Mouse (Mus musculus) small intestine, adult 10 weeks (tissue): ENCODE data around the gene Aldh3b2. TPM values are rescaled to one million over a fixed set of nuclear protein-coding genes. Genes with fewer than 3 reads are reported as not detected.

Source experiments
- polyA plus RNA-seq: library from polyadenylated mRNA; stranded (reverse); fragments of 350-450 nt; fragmentation: Illumina TruSeq; extraction: RNeasy Lipid Tissue Mini Kit (QIAGEN cat#74804); gene quantifications from one replicate; pipeline ENCODE4 v1.2.3, GENCODE M21; 2014; ENCODE audit warnings: low replicate concordance

The Aldh3b2 gene
- polyA plus RNA-seq = not detected

DNA sequence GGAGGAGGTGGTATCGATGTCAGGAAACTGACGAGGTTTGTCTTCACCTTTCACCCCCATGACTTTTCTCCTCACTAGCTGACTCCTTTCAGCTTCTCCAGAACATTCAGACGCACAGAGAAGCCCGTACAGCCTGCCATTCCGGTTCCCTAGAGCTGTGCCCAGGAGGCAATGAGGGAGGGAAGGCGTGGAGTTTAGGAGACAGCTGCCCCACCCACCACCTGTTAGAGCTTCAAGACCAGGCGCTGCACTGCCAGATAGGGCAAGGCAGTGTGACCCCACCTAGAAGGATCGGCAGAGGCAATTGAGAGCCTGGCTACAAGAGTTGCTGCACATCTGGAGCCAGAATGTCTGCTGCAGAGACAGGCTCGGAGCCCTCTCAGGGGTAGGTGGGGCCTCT is at the start of gene Aldh3b2:
Gene Aldh3b2, plus strand, starts transcription at position 100 of the 400 bp plus-strand sequence.

GRCm38 (mm10) chr19:3929211-3929941 is 42.8 kb upstream of the Aldh3b2 start, which contains the start of gene Aldh3b1:
TSS of gene Aldh3b1 (minus strand) at chr19:3929808.

DNA sequence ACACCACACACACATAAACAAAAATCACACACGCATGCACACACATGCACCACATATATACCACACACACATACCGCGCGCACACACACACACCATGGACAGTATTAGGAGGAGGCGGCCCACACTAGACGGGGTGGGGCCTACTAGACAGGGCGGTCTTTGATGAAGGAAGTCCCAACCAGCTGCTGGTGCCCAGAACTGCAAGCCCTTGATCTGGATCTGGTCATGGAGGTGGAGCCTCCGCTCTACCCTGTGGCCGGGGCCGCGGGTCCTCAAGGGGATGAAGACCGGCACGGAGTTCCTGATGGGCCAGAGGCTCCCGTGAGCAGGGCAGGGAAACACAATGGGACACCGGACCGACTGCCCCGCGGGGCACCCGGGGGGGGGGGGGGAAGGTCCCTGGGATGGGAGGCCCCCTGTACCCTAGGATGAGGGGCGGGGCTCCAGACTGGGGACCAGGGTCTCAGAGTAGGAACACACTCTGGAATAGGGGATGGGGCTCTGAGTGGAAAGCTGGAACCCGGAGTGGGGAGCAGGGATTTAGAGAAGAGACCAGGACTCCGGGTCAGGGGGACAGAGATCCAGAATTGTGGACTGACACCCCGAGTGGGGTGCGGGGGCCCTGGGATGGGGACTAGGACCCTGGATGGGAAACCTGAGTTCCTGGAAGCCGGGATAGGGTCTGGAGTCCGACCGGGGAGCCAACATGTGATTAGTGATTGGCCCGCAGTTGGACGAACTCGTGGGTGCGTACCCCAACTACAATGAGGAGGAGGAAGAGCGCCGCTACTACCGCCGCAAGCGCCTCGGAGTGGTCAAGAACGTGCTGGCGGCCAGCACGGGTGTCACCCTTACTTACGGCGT is 36.9 kb upstream of the Aldh3b2 start, which contains the start of gene Unc93b1:
Gene Unc93b1, plus strand, starts transcription at position 155 of the 864 bp plus-strand sequence.

DNA sequence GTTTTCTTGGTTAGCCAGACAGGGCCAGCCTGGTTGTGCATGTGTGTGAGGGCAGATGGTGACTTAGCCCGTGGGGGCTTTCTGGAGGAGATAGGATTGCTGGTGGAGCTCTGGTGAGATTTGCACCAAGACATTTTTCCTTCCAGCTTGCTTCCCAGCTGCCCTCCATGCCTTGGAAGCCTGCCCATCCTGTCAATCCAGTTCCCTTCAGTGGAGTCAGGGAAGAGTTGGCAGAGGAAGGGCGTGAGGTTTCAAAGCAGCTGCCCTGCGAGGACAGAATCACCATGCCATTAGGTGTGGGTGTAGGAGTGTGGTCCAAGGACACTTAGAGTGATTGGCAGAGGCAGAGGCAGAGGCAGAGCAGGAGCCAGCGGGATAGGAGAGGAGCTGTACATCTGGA is 13.7 kb upstream of the Aldh3b2 start, which contains the start of gene Aldh3b3:
Gene Aldh3b3, plus strand, starts transcription at position 176 of the 400 bp plus-strand sequence.

DNA sequence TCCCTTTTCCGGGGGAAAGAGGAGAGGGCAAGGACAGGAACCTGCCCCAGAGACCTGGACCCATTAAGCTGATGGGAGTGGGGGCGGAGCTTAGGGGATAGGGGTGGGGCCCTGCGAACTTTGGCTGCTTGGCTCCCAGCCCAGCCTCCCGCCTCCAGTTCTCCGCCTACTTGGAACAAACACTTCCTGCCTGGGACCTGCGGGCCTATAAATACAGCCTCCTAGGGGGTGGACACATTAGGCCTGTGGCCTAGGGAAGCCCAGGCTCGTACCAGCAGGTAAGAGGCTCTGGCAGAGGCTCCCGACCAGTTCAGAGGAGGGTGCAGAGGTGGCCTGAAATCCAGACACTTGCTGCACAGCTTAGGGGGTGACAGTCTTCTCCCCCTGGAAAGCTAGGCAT is 14.2 kb downstream of the Aldh3b2 start, which contains the start of gene Acy3:
Gene Acy3, plus strand, starts transcription at position 237 of the 400 bp plus-strand sequence.

DNA sequence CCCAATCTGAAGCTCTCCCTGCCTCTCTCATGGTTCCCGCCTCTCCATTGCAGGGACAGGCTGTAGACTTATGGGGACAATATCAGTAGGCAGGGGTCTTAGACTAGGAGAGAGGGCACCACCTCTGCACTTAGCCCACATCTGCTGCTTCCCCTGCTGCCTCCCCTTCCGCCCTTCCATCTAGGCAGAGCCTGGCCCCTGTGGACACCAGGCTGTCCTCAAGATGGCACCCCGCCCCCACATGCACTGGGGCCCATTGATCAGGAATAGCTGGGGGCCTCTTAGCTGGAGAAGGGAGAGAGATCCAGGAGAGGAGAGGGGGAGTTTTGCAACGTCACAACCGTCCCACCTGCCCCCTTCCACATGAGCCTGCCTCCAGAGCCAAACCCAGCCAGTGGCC is 20.3 kb downstream of the Aldh3b2 start, which contains the start of gene Tbx10:
Gene Tbx10, plus strand, starts transcription at position 337 of the 400 bp plus-strand sequence.

DNA sequence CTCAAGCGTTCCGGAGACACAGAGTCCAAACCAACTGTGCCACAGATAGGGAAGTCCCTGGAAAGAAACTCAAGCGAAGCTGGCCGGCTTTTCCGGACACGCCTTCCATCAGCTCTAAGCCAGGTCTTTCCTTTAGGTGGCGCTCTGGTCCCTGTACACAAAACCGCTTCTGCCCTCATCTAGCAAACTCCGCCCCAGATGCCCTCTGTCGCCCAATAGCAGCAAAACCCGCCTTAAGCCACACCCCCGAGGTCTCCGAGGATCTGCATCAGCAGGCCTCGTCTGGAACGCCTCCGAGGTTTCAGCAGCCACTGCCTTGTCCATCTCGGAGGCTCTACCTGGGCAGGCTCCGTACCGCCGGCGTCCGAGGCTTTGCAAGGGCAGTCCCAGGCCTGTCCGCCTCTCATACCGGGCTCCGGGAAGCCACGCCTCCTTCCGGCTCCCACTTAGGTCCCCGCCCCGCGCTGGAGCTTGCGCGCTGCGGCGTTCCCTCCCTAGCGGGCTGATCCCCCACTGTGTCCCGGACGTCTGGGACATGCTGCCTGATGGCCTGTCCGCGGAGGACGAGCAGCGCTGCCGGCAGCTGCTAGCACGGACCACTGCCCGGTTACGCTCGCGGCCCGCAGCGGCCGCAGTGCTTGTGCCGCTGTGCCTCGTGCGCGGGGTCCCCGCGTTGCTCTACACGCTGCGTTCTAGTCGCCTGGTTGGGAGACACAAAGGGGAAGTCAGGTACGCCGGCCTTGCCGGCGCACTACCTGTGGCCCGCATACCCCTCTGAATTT is 28.2 kb downstream of the Aldh3b2 start, which contains the start of the genes Nudt8 and Gm49405:
Gene Nudt8, plus strand, starts transcription at position 462 of the 782 bp plus-strand sequence.
Gene Gm49405, plus strand, starts transcription at position 508 of the 782 bp plus-strand sequence.

GRCm38 (mm10) chr19:4003112-4003511 is 31.0 kb downstream of the Aldh3b2 start, which contains the start of gene Doc2g:
TSS of gene Doc2g (plus strand) at chr19:4003313.

DNA sequence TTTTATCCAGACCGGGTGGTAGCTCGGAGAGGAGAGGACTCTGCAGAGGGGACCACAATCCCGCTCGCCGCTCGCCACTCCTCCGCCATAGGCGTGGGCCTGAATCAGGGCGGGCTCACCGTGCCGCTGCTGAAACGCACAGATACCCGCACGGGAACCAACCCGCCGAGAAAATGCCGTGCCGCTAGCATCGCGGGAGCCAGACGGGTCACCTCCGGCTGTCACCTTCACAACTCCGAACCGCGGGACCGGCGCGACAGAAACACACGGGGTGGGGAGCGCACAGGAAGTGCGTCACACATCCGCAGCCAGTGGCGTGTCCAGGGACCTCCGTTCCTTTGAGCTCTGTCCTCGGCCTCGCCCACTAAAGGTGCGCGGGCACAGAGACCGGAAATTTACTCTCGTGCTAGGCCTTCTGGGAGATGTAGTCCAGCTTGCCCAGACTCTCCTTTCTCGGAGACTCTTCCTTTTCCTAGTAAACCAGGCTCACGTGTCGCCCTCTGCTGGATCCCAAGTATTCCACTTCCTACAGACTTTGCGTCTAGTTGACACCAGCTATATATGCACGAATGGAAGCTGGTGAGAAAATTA is 40.4 kb downstream of the Aldh3b2 start, which contains the start of gene Ndufv1:
Gene Ndufv1, minus strand, starts transcription at position 375 of the 591 bp plus-strand sequence.

Other genes starting within 250 kb of the Aldh3b2 start
- 149 TPM for gene Kmt5b, start 204.9 kb upstream of the Aldh3b2 start, polyA plus RNA-seq
- 266 TPM for gene Chka, start 120.6 kb upstream of the Aldh3b2 start, polyA plus RNA-seq
- 1.8 TPM for gene Tcirg1, start 65.2 kb upstream of the Aldh3b2 start, polyA plus RNA-seq
- 0.63 TPM for gene Ndufs8, start 59.6 kb upstream of the Aldh3b2 start, polyA plus RNA-seq
- gene Aldh3b1, start 42.5 kb upstream of the Aldh3b2 start, polyA plus RNA-seq = 1.9 TPM
- gene Unc93b1, start 37.1 kb upstream of the Aldh3b2 start, polyA plus RNA-seq = 0.33 TPM
- not detected for gene Aldh3b3, start 13.7 kb upstream of the Aldh3b2 start, polyA plus RNA-seq
- 5.0 TPM for gene Acy3, start 14.2 kb downstream of the Aldh3b2 start, polyA plus RNA-seq
- not detected for gene Tbx10, start 20.4 kb downstream of the Aldh3b2 start, polyA plus RNA-seq
- gene Nudt8, start 28.3 kb downstream of the Aldh3b2 start, polyA plus RNA-seq = not detected
- gene Gm49405, start 28.3 kb downstream of the Aldh3b2 start, polyA plus RNA-seq = 0.19 TPM
- gene Doc2g, start 31.0 kb downstream of the Aldh3b2 start, polyA plus RNA-seq = not detected
- 2.5 TPM for gene Ndufv1, start 40.5 kb downstream of the Aldh3b2 start, polyA plus RNA-seq
- gene Gstp1, start 65.7 kb downstream of the Aldh3b2 start, polyA plus RNA-seq = 15.3 TPM
- 8.5 TPM for gene Gstp2, start 73.7 kb downstream of the Aldh3b2 start, polyA plus RNA-seq
- gene Gstp3, start 87.2 kb downstream of the Aldh3b2 start, polyA plus RNA-seq = not detected
- not detected for gene Cabp2, start 109.2 kb downstream of the Aldh3b2 start, polyA plus RNA-seq
- 2.9 TPM for gene Cdk2ap2, start 124.9 kb downstream of the Aldh3b2 start, polyA plus RNA-seq
- gene Pitpnm1, start 127.7 kb downstream of the Aldh3b2 start, polyA plus RNA-seq = 0.93 TPM
- not detected for gene Aip, start 153.5 kb downstream of the Aldh3b2 start, polyA plus RNA-seq
- gene Gpr152, start 167.5 kb downstream of the Aldh3b2 start, polyA plus RNA-seq = not detected
- 0.71 TPM for gene Cabp4, start 171.7 kb downstream of the Aldh3b2 start, polyA plus RNA-seq
- 9.9 TPM for gene Coro1b, start 176.3 kb downstream of the Aldh3b2 start, polyA plus RNA-seq
- gene Ptprcap, start 181.3 kb downstream of the Aldh3b2 start, polyA plus RNA-seq = 1.9 TPM
- 1.9 TPM for gene Rps6kb2, start 191.0 kb downstream of the Aldh3b2 start, polyA plus RNA-seq
- gene Carns1, start 203.2 kb downstream of the Aldh3b2 start, polyA plus RNA-seq = 0.67 TPM
- gene Tbc1d10c, start 219.0 kb downstream of the Aldh3b2 start, polyA plus RNA-seq = 0.56 TPM
- gene Ppp1ca, start 219.7 kb downstream of the Aldh3b2 start, polyA plus RNA-seq = 39.0 TPM
- 1.7 TPM for gene Rad9a, start 229.3 kb downstream of the Aldh3b2 start, polyA plus RNA-seq
- 0.33 TPM for gene Clcf1, start 241.9 kb downstream of the Aldh3b2 start, polyA plus RNA-seq
- gene AC109138.7, start 242.0 kb downstream of the Aldh3b2 start, polyA plus RNA-seq = not detected